In the genomic region with DNA sequence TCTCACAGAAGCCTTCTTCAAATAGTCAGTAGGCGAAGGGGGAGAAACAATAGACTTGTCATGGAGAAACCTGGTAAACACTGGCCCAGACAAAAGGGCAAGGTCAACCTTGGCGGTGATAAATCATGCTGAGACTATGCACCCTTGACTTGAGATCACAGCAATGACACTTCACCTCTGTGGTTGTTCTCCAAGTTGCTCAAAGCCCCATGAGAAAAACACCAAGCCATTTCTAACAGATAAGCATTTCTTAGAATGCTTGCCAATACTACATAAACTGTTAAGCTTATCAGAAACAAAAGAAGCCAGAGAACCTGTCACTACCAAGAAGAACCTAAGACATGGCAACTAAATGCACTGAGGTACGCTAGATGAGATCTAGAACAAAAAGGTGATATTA, we compare ENCODE assay signal across 16 mouse cellular contexts.
DNase-seq lines count a peak whose midpoint lies in the region; ATAC-seq and TF ChIP-seq lines count a peak whose summit lies in the region.
"Had no signal": no experiment of that assay in that cellular context is flagged by ENCODE, and none has a peak within 500 bp of the region (broad histone marks: within the 10 kb centered on the region; RNA-seq: fewer than 3 reads in every experiment).

No protein-coding gene starts in this region.

- WGBS in kidney, embryonic 15.5 days, result 49% methylated on average over 3 of the region's 3 CpGs
- WGBS in liver, embryonic 16.5 days (ENCODE audit: insufficient replicate concordance), result 34% methylated on average over 3 of the region's 3 CpGs
- WGBS in lung, postnatal 0 days, result 55% methylated on average over 3 of the region's 3 CpGs

- peak; percentile 55; the same call in 1 of the 2 replicates for ATAC-seq in kidney, embryonic 15.5 days (replicated peaks; ENCODE audit: low FRiP score)
- peak; percentile 55 for ATAC-seq in liver, embryonic 16.5 days (ENCODE audit: low read depth)
- no peak for ATAC-seq in lung, postnatal 0 days
- ATAC-seq: CD4-positive, CD25-positive, alpha-beta regulatory T cell, adult 4 months; forebrain, postnatal 0 days had no signal

- no peak for TF ChIP-seq CTCF in lung, postnatal 0 days (IDR thresholded peaks at IDR 0.05)

- H3K9me3 ChIP-seq in kidney, embryonic 15.5 days (replicated peaks), result no peaks in the 10 kb centered on the region
- H3K9me3 ChIP-seq in liver, embryonic 16.5 days (replicated peaks; ENCODE audit: control insufficient read depth, low read length), result no peaks in the 10 kb centered on the region
- H3K9me3 ChIP-seq in lung, postnatal 0 days (ENCODE audit: low read length), result no peaks in the 10 kb centered on the region
- H3K9me3 ChIP-seq: embryonic facial prominence, embryonic 15.5 days had no signal

- H3K27ac ChIP-seq in kidney, embryonic 15.5 days, result no peak overlapping the region
- H3K27ac ChIP-seq in liver, embryonic 16.5 days (ENCODE audit: low read length), result no peak overlapping the region
- H3K27ac ChIP-seq in lung, postnatal 0 days (ENCODE audit: low read length), result no peak overlapping the region
- H3K27ac ChIP-seq: embryonic facial prominence, embryonic 15.5 days; left cerebral cortex, adult 2 months had no signal

- TF ChIP-seq EP300 in lung, postnatal 0 days (IDR thresholded peaks at IDR 0.05), result no peak

- H3K4me2 ChIP-seq in kidney, embryonic 15.5 days, result no peak overlapping the region
- no peak overlapping the region for H3K4me2 ChIP-seq in liver, embryonic 16.5 days (ENCODE audit: low read depth, low read length)
- no peak overlapping the region for H3K4me2 ChIP-seq in lung, postnatal 0 days (replicated peaks; ENCODE audit: low read depth, low read length)
- H3K4me2 ChIP-seq: embryonic facial prominence, embryonic 15.5 days had no signal

- no peak overlapping the region for H3K4me3 ChIP-seq in kidney, embryonic 15.5 days (replicated peaks)
- H3K4me3 ChIP-seq in liver, embryonic 16.5 days (ENCODE audit: low read depth, low read length), result no peak overlapping the region
- no peak overlapping the region for H3K4me3 ChIP-seq in lung, postnatal 0 days (ENCODE audit: low read depth, low read length)
- H3K4me3 ChIP-seq: embryonic facial prominence, embryonic 15.5 days; left cerebral cortex, adult 2 months had no signal

- intact Hi-C loops in left cerebral cortex, postnatal 25 days (cut with DNase I), result no loop called here

- no peak overlapping the region for H3K9ac ChIP-seq in kidney, embryonic 15.5 days
- H3K9ac ChIP-seq in liver, embryonic 16.5 days (ENCODE audit: low read depth, low read length), result no peak overlapping the region
- no peak overlapping the region for H3K9ac ChIP-seq in lung, postnatal 0 days (replicated peaks; ENCODE audit: low read depth)
- H3K9ac ChIP-seq: embryonic facial prominence, embryonic 15.5 days; forebrain, postnatal 0 days had no signal

- H3K4me1 ChIP-seq in kidney, embryonic 15.5 days, result peaks cover 8% of the 10 kb centered on the region; the same call in 1 of the 2 replicates
- peaks cover 6% of the 10 kb centered on the region; the same call in 1 of the 2 replicates for H3K4me1 ChIP-seq in liver, embryonic 16.5 days (ENCODE audit: control insufficient read depth, low read depth, low read length)
- H3K4me1 ChIP-seq in lung, postnatal 0 days (ENCODE audit: insufficient read depth, low read depth, low read length), result no peaks in the 10 kb centered on the region

- H3K27me3 ChIP-seq in kidney, embryonic 15.5 days, result no peaks in the 10 kb centered on the region
- H3K27me3 ChIP-seq in liver, embryonic 16.5 days (ENCODE audit: control insufficient read depth, insufficient read depth, low read depth, low read length), result no peaks in the 10 kb centered on the region
- no peaks in the 10 kb centered on the region for H3K27me3 ChIP-seq in lung, postnatal 0 days (replicated peaks; ENCODE audit: insufficient read depth, low read length)
- H3K27me3 ChIP-seq: embryonic facial prominence, embryonic 15.5 days had no signal

- no peaks in the 10 kb centered on the region for H3K36me3 ChIP-seq in kidney, embryonic 15.5 days
- no peaks in the 10 kb centered on the region for H3K36me3 ChIP-seq in liver, embryonic 16.5 days (ENCODE audit: control insufficient read depth, insufficient read depth)
- H3K36me3 ChIP-seq in lung, postnatal 0 days (ENCODE audit: insufficient read depth, low read length), result no peaks in the 10 kb centered on the region
- H3K36me3 ChIP-seq: embryonic facial prominence, embryonic 15.5 days had no signal

- no peak for DNase-seq in kidney, postnatal 25 days
- peak; percentile 59 for DNase-seq in NIH3T3 (ENCODE audit: low read depth)
- DNase-seq in embryo, embryonic 10 days (ENCODE audit: low spot score), result peak; percentile 78
- no peak for DNase-seq in lung, postnatal 0 days (ENCODE audit: low spot score)
- no peak for DNase-seq in left cerebral cortex, postnatal 25 days (ENCODE audit: low spot score in 2 of 2)
- DNase-seq in yolk sac, embryonic 10.5 days (ENCODE audit: low spot score), result no peak
- DNase-seq: cerebellum, adult 9-10 months; forebrain, postnatal 0 days; heart, adult 18-20 months; heart, postnatal 14 days; thymus, postnatal 14 days had no signal

Comparison
In these comparisons a context has a peak if more than half of its experiments do, and no peak if none do; other contexts are left out.
1. DNase-seq: peak in NIH3T3 (single experiment) and embryo, embryonic 10 days (single experiment); none in kidney, postnatal 25 days (0 of 2), lung, postnatal 0 days (single experiment), left cerebral cortex, postnatal 25 days (0 of 2) and yolk sac, embryonic 10.5 days (single experiment).